Mouse (Mus musculus) kidney, embryonic 15.5 days (tissue): ENCODE results near the gene Ola1. TPM values are rescaled to one million over a fixed set of nuclear protein-coding genes. Genes with fewer than 3 reads are reported as not detected.

Experiments
- ATAC-seq: fragments of 200-750 bp; cut with Nextera tagmentation; replicated peaks from 2 replicates; pipeline ENCODE4 v1.8.0; 2017; ENCODE audit warnings: moderate TSS enrichment; ENCODE audit not compliant: low FRiP score
- H3K27ac ChIP-seq: fragments of 300-500 bp; sonication (generic); 2 replicates; pipeline ENCODE4 v1.5.1; 2015; ENCODE audit warnings: mild to moderate bottlenecking, inconsistent platforms
- H3K27me3 ChIP-seq: fragments of 300-500 bp; sonication (generic); 2 replicates; pipeline ENCODE4 v1.6.1; 2015; ENCODE audit warnings: inconsistent platforms
- H3K36me3 ChIP-seq: fragments of 300-500 bp; sonication (generic); 2 replicates; pipeline ENCODE4 v1.6.1; 2015; ENCODE audit warnings: inconsistent platforms
- H3K4me1 ChIP-seq: fragments of 300-500 bp; sonication (generic); 2 replicates; pipeline ENCODE4 v1.6.1; 2015; ENCODE audit warnings: inconsistent platforms
- H3K4me2 ChIP-seq: fragments of 300-500 bp; sonication (generic); 2 replicates; pipeline ENCODE4 v1.6.1; 2015; ENCODE audit warnings: moderate library complexity, mild to moderate bottlenecking, inconsistent platforms
- H3K4me3 ChIP-seq: fragments of 300-500 bp; sonication (generic); replicated peaks from 2 replicates; pipeline ENCODE4 v1.5.1; 2015; ENCODE audit warnings: mild to moderate bottlenecking, inconsistent platforms
- H3K9ac ChIP-seq: fragments of 300-500 bp; sonication (generic); 2 replicates; pipeline ENCODE4 v1.6.1; 2015; ENCODE audit warnings: mild to moderate bottlenecking, inconsistent platforms
- H3K9me3 ChIP-seq: fragments of 300-500 bp; sonication (generic); replicated peaks from 2 replicates; pipeline ENCODE4 v1.6.1; 2016; ENCODE audit warnings: inconsistent platforms
- WGBS: fragments of 180-500 bp; shearing (Covaris S2); methylation state at CpG from one replicate; pipeline ENCODE4 v1.1.7; 2015; ENCODE audit warnings: mixed read lengths; 5-methylcytosine and 5-hydroxymethylcytosine counted together
- polyA plus RNA-seq: library from polyadenylated mRNA; unstranded; fragments of >200 nt; fragmentation: Nextera tagmentation; extraction: Ambion mirVana; gene quantifications from 2 replicates; pipeline ENCODE4 v1.2.1, GENCODE M21; 2015

Gene Ola1
- polyA plus RNA-seq, 1 experiment from 2014 or later = 88.9 TPM

DNA sequence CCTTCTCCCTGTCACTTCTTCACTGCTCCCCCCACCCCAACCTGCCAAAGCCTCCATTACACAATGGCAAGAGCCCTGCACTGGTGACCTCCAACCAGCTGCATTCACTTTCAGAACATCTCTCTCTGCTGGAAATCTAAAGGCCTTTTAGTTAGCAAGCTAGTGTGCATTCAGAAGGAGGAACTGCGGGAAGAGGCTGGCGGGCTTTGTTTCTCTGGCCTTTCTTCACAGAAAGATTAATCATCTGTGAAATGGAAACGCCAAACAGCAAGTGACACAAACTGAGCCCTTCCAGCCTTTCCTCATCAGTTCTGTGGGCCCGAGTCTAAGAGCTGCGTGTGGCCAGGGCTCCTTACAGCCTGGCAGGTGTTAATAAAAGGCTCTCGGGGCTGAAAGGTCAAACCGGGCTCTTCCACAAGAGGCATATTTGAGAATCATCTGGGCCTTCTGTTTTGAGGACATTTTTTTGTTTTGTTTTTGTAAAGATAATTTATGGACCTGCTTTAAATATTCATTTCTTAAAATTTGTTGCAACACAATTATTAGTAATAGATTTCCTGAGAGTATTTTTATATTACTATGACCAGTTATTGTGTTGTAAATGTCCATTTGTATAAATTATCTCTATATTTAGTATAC is 75.8 kb downstream of the Ola1 start:
- H3K27me3 ChIP-seq = no peaks in the 10 kb centered on the region
- H3K9me3 ChIP-seq = no peaks in the 10 kb centered on the region
- no peak for ATAC-seq
- 21% methylated on average over 7 of the region's 7 CpGs for WGBS
- peaks cover 5% of the 10 kb centered on the region for H3K4me1 ChIP-seq
- H3K4me2 ChIP-seq = no peak overlapping the region
- H3K9ac ChIP-seq = no peak overlapping the region
- H3K36me3 ChIP-seq = no peaks in the 10 kb centered on the region
- H3K27ac ChIP-seq = no peak overlapping the region
- H3K4me3 ChIP-seq = no peak overlapping the region

DNA sequence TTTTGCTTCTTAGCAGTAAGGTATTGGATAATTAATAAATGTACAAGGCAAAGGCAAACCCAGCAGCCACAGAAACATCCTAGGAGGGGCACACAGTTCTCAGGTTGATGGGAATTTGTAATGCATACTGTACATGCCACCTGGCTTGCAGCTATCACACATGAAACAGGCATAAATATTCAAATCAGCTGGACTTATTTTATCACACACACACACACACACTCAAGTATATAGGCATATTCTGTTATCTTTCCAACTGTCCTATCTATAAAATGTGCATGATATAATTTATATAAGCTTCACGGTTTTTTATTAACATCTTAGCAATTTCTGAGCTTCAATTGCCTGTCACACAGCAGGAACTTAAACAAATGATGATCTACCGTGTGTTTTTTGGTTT is 85.8 kb downstream of the Ola1 start:
- no peak for ATAC-seq
- H3K9me3 ChIP-seq = no peaks in the 10 kb centered on the region
- H3K27me3 ChIP-seq = no peaks in the 10 kb centered on the region
- no peak overlapping the region for H3K4me3 ChIP-seq
- no peak overlapping the region for H3K27ac ChIP-seq
- no peaks in the 10 kb centered on the region for H3K36me3 ChIP-seq
- WGBS = 91% methylated on average over 2 of the region's 2 CpGs
- H3K9ac ChIP-seq = no peak overlapping the region
- H3K4me1 ChIP-seq = no peaks in the 10 kb centered on the region
- H3K4me2 ChIP-seq = no peak overlapping the region

DNA sequence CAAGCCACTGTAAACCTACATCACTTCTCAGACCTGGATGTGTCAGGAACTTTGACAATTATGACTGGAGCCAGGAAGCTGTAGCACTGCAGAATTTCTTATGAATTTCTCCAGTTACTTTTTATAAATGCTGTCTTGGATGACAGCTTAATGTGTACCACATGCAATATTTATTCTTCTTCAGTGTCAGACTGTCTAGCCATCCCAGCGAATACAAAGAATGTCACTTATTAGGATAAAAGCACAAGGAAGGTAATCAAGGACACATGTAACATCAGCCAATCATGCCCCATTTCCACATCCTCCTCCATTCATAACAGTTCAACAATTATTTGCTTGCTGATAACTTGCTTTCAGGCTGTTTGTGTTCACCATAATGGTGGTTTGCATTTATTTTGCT is 91.0 kb downstream of the Ola1 start:
- H3K9ac ChIP-seq = no peak overlapping the region
- no peak overlapping the region for H3K27ac ChIP-seq
- H3K9me3 ChIP-seq = no peaks in the 10 kb centered on the region
- no peaks in the 10 kb centered on the region for H3K4me1 ChIP-seq
- no peak for ATAC-seq
- no peak overlapping the region for H3K4me3 ChIP-seq
- H3K4me2 ChIP-seq = no peak overlapping the region
- 69% methylated on average over 1 of the region's 1 CpGs for WGBS
- H3K36me3 ChIP-seq = no peaks in the 10 kb centered on the region
- no peaks in the 10 kb centered on the region for H3K27me3 ChIP-seq

DNA sequence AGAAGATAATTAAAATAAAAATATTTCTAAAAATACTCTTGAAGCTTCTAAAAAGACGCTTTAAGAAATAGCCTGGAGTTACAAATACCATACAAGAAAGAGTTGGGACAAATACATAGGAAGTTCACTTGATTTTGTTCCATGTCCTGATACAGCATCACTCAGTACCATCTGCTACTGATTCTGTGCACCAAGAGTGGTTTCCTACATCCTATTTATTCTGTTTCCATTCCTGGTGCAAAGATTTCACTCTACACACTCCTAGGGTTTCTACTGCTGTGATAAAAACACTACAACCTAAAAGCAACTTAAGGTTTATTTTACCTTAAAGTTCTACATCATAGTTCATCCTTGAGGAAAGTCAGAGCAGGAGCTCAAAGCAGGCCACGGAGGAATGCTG is 99.9 kb downstream of the Ola1 start:
- Histone ChIP-seq H3K27ac (no peak overlapping the region), H3K9ac (no peak overlapping the region), H3K36me3 (no peaks in the 10 kb centered on the region), H3K4me3 (no peak overlapping the region), H3K27me3 (no peaks in the 10 kb centered on the region), H3K9me3 (no peaks in the 10 kb centered on the region), H3K4me1 (no peaks in the 10 kb centered on the region), H3K4me2 (no peak overlapping the region)
- ATAC-seq = no peak
- WGBS = 89% methylated on average over 2 of the region's 2 CpGs

DNA sequence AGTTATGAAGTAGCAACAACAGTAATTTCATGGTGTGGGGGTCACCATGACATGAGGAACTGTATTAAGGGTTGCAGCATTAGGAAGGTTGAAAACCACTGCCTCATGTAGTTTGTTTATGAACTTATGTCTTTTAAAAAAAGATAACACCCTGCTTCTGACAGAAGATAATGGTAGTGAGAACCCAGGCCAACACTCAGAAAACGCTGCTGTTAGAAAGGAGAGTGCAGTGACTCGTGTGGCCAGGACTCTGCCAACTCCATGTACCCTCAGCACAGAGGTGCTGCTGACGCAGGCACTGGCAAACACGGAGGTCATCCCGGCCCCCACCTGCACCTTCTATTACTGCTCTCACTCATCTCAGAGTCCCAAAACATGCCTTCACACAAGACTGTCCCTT is 111.6 kb downstream of the Ola1 start:
- no peak overlapping the region for H3K4me2 ChIP-seq
- H3K4me3 ChIP-seq = no peak overlapping the region
- no peaks in the 10 kb centered on the region for H3K27me3 ChIP-seq
- H3K27ac ChIP-seq = no peak overlapping the region
- no peaks in the 10 kb centered on the region for H3K36me3 ChIP-seq
- no peaks in the 10 kb centered on the region for H3K9me3 ChIP-seq
- no peak overlapping the region for H3K9ac ChIP-seq
- no peak for ATAC-seq
- 90% methylated on average over 5 of the region's 5 CpGs for WGBS
- no peaks in the 10 kb centered on the region for H3K4me1 ChIP-seq

DNA sequence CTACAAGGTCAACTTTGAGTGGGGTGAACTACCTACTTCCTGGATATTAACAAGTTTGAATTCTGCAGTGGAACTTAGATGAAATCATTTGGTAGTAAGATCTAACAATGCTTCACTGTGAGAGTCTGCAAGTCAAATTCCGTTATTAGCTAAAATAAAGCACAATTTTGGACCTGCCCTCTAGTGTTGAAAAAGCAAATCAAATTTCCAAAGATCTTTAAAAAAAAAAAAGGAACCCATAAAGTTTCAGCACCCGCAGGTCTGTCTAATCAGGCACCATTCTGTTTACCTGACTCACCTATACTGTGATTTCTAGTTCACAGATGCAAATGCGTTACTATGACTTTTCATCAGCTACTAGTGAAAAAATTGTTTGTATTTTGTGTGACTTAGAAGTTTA is 122.2 kb downstream of the Ola1 start:
- no peaks in the 10 kb centered on the region for H3K36me3 ChIP-seq
- no peaks in the 10 kb centered on the region for H3K4me1 ChIP-seq
- ATAC-seq = no peak
- no peak overlapping the region for H3K27ac ChIP-seq
- no peaks in the 10 kb centered on the region for H3K27me3 ChIP-seq
- H3K4me3 ChIP-seq = no peak overlapping the region
- 73% methylated on average over 3 of the region's 3 CpGs for WGBS
- no peak overlapping the region for H3K9ac ChIP-seq
- H3K4me2 ChIP-seq = no peak overlapping the region
- no peaks in the 10 kb centered on the region for H3K9me3 ChIP-seq

DNA sequence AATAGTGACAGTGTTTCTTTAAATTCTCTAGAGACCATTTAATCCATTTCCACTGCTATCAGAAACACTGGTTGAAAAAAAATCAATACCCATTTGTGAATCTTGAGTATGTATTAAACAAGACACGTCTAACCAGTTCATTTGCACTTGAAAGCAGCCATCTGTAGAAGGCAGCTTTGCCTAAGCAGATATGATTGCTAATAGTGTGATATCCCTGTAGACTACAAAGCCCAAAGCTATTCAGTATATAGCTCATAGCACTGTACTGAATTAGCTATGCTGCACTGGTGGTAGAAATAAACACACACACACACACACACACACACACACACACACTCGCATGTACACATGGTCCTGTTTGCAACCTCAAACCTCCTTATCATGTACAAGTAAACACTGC is 123.4 kb downstream of the Ola1 start:
- no peaks in the 10 kb centered on the region for H3K9me3 ChIP-seq
- H3K27me3 ChIP-seq = no peaks in the 10 kb centered on the region
- no peak overlapping the region for H3K9ac ChIP-seq
- H3K27ac ChIP-seq = no peak overlapping the region
- no peak overlapping the region for H3K4me3 ChIP-seq
- H3K4me1 ChIP-seq = no peaks in the 10 kb centered on the region
- no peak overlapping the region for H3K4me2 ChIP-seq
- WGBS = 86% methylated on average over 2 of the region's 2 CpGs
- no peaks in the 10 kb centered on the region for H3K36me3 ChIP-seq
- no peak for ATAC-seq

DNA sequence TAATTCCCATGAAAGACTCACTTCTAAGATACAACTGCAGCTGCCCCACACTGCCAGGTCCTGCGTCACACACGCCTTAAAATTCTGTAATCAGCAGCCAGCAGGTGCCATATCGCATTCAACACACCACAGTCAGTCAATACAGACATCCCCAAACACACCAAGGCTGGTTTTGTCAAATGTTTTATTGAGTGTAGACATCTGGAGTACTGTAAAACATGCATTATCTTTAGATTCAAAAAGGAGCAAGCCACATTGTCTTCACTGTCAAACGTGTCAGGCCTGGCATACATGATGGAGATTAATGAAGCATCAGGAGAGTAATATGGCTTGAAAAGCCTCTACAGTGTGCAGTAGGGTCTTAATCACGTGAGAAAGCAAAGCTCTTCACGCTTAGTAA is 125.7 kb downstream of the Ola1 start:
- 83% methylated on average over 6 of the region's 6 CpGs for WGBS
- no peak for ATAC-seq

DNA sequence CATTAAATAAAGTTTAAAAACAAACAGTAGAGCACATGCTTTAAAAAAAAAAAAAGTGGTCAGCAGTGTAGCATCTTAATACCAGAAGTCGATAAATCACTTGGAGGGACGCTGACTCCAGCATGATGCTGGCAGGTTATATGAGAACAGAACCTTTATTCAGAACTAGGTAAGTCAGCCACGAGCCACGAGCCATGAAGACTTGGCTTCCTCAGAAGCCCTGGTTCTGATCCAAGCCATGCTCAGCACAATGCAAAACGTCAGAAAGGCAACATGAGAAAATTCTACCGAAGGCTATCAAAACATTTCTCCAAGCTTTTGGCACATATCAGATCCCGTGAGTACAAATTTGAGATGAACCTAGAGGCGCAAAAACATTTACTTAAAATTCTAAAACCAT is 127.4 kb downstream of the Ola1 start:
- no peak for ATAC-seq
- H3K27me3 ChIP-seq = no peaks in the 10 kb centered on the region
- H3K4me1 ChIP-seq = peaks cover 8% of the 10 kb centered on the region; the same call in 1 of the 2 replicates
- no peak overlapping the region for H3K4me2 ChIP-seq
- no peaks in the 10 kb centered on the region for H3K9me3 ChIP-seq
- no peak overlapping the region for H3K4me3 ChIP-seq
- H3K9ac ChIP-seq = no peak overlapping the region
- H3K27ac ChIP-seq = no peak overlapping the region
- WGBS = 79% methylated on average over 8 of the region's 8 CpGs
- H3K36me3 ChIP-seq = no peaks in the 10 kb centered on the region

More for the DNA sequence above, 125.7 kb downstream of the Ola1 start:
- Histone ChIP-seq H3K4me1 (peaks cover 8% of the 10 kb centered on the region; the same call in 1 of the 2 replicates), H3K4me2 (no peak overlapping the region), H3K27ac (no peak overlapping the region), H3K27me3 (no peaks in the 10 kb centered on the region), H3K36me3 (no peaks in the 10 kb centered on the region), H3K9me3 (no peaks in the 10 kb centered on the region), H3K4me3 (no peak overlapping the region), H3K9ac (no peak overlapping the region)

DNA sequence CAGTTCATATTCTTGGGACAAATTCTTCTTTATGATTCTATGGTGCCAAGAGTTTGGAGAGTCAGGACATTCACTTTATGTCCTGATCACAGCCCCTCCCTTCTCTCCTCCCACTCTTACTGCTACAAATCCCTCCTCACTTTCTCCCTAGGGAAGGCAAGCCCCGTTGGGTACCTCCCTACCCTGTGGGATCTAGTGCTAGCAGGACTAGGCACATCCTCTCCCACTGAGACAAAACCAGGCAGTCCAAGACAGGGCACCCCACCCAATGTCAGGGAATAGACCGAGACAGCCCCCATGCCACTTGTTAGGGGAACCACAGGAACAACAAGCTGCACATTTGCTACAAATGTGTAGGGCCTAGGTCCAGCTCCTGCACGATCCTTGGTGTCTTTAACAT is 131.1 kb downstream of the Ola1 start:
- Histone ChIP-seq H3K4me1 (peaks cover 13% of the 10 kb centered on the region), H3K9me3 (no peaks in the 10 kb centered on the region), H3K27me3 (no peaks in the 10 kb centered on the region), H3K36me3 (no peaks in the 10 kb centered on the region), H3K4me3 (no peak overlapping the region), H3K27ac (no peak overlapping the region), H3K4me2 (no peak overlapping the region), H3K9ac (no peak overlapping the region)
- 63% methylated on average over 3 of the region's 3 CpGs for WGBS
- ATAC-seq = no peak

DNA sequence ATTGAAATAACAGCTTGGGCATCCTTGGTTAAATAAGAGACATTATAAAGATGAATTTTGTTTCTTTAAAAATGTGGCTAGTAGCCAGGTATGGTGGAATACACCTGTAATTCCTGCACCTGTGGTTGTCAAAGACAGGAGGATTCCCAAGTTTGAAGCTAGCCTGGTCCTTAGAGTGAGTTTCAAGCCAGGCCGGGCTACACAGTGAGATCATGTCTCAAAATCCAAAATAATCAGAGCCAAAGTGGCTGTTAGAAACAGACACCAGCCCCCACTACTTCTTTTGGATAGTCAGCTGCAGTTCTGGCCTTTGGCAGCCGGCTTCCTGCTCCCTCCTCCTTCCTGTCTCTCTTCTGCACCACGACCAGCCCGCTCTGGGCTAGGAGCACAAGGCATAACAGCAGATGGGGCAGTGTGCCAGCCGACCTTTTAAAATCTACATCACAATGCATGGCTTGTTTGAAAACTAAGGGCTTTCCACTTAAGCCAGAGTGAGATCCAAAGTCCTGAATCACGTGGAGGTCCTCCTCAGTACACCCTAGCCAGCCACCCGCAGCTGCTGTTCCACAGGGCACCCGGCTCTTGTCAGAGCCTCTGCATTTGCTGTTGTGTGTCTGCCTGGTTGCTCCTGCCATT is 132.9 kb downstream of the Ola1 start:
- H3K27me3 ChIP-seq = no peaks in the 10 kb centered on the region
- peaks cover 13% of the 10 kb centered on the region for H3K4me1 ChIP-seq
- H3K27ac ChIP-seq = no peak overlapping the region
- no peak; the same call in 1 of the 2 replicates for ATAC-seq
- H3K36me3 ChIP-seq = no peaks in the 10 kb centered on the region
- H3K4me2 ChIP-seq = no peak overlapping the region
- no peaks in the 10 kb centered on the region for H3K9me3 ChIP-seq
- 30% methylated on average over 8 of the region's 8 CpGs for WGBS
- no peak overlapping the region for H3K4me3 ChIP-seq
- no peak overlapping the region for H3K9ac ChIP-seq

DNA sequence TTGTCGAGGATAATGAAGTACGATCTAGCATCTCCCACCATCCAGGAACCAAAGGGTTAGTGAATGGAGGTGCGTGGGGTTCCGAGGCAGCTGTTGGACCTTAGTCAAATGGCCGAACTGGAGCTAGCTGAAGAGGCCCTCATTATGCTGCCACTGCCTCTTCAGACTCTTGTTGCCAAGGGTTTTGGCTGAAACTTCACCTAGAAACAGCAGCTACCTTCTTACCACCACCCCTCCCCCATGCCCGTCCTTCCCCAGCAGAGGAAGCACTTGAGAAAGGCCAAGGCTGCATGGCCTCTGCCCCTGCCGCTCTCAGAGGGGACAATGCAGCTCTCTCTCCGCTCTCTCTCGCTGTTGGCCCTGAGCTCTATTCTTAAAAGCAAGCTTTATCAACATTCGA is 136.2 kb downstream of the Ola1 start:
- no peak for ATAC-seq
- WGBS = 86% methylated on average over 10 of the region's 10 CpGs
- Histone ChIP-seq H3K9me3 (no peaks in the 10 kb centered on the region), H3K27me3 (no peaks in the 10 kb centered on the region), H3K27ac (no peak overlapping the region), H3K4me2 (no peak overlapping the region), H3K4me3 (no peak overlapping the region), H3K4me1 (peaks cover 6% of the 10 kb centered on the region), H3K9ac (no peak overlapping the region), H3K36me3 (no peaks in the 10 kb centered on the region)

DNA sequence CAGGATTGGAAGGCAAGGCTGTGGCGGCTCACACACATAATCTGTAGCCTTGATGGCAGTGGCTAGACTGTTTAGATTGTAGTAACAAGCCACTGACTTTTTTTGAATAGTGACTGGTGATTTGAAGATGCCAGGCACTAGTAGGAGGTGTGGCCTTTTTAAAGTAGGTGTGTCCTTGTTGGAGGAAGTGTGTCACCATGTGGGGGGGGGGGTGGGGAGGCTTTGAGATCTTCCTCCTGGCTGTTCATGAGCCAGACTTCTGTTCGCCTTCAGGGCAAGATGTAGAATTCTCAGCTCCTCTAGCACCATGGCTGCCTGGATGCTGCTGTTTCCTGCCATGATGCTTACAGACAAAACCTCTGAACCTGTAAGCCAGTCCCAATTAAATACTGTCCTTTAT is 136.9 kb downstream of the Ola1 start:
- Histone ChIP-seq H3K4me1 (peaks cover 6% of the 10 kb centered on the region), H3K9me3 (no peaks in the 10 kb centered on the region), H3K36me3 (no peaks in the 10 kb centered on the region), H3K9ac (no peak overlapping the region), H3K4me3 (no peak overlapping the region), H3K4me2 (no peak overlapping the region), H3K27me3 (no peaks in the 10 kb centered on the region), H3K27ac (no peak overlapping the region)
- ATAC-seq = no peak
- WGBS = 65% methylated on average over 2 of the region's 2 CpGs
